Mouse (Mus musculus) right cerebral cortex, adult 2 months (tissue): ENCODE results near the gene Ccdc38.

Experiments
- DNase-seq, 2 experiments: peaks; one replicate each; pipeline ENCODE4 v3.0.0; 2021 to 2022; ENCODE audit warnings: low spot score in 2 of 2

The Ccdc38 gene

DNA sequence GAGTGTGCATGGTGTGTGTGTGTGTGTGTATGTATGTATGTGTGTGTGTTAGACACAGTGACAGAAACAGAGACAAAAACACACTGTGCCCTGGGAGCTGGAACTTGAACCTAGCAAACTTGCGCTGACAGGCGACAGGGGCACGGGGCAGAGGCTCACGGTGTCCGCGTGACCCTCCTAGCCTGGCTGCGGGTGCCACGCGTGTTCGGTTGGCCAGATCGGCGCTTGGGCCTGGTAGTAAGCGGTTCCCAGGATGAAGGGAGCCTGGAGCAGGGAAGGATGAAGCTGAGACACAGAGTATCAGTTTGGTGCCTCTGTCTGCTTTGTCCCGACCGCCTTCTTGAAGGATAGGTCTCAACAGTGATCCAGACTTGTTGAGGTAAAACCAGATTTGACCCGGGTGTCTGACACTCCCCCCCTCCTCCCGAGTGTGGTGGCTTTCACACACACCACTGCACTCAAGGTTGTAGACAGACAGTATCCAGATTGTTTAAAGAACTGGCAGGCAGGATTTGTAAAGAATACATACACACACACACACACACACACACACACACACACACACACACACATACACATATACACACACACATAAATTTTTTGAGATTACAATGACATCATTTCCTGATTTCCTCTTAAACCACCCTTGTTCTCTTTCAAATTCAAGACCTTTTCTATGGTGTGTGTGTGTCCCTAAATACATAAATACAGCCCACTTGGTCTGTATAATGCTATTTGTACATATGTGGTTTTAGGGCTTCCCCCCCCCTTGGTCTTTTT is at the start of gene Ccdc38:
Gene Ccdc38, plus strand, starts transcription at position 202 of the 780 bp plus-strand sequence.
- DNase-seq = no peak

DNA sequence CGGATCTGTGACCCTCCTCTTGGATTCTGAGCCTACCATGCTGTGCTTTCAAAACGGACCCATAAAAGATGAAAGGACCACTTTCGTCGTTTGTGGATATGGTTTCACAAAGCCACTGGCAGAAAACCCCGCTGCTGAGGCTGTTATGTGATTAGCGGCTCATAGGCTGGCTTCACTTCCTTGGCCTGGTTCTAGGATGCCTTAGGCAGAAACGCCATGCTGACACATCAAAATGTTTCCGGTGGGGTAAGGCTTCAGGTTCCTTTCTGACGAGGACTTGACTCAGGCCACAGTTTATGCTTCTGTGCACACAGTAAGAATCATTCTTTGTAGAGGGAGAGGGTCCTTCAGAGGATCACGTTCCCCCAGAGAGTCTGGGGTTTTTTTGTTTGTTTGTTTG is 39.6 kb upstream of the Ccdc38 start:
- no peak for DNase-seq

- DNase-seq = no peak
These were observed 39.1 kb upstream of the Ccdc38 start for GRCm38 (mm10) chr10:93501346-93501745.

DNA sequence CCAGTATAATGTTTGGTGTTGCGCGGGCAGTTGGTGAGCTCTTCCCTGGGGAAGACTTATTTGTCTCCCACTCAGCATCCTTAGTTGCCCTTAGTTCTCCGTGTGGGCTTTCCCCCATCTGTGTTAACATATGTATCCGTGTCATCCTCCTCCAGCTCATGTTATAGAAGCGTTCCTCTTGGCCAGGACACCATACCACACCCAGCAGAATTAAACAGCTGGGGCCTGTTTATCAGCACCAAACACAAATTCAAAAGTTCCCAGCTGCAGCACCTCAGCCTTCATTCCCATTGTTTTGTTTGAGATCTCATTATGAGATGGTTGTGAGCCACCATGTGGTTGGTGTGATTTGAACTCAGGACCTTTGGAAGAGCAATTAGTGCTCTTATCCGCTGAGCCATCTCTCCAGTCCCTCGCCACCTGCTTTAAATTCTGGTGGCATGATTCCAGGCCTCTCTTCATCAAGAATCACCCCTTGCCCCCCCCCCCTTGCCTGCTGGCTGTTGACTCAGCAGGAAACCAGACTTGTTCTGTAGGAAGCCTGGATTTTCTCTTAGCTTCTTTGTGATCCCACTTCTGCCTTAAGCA is 32.0 kb upstream of the Ccdc38 start:
- DNase-seq = no peak

- no peak for DNase-seq
These were observed 30.8 kb upstream of the Ccdc38 start for GRCm38 (mm10) chr10:93509532-93510153.

DNA sequence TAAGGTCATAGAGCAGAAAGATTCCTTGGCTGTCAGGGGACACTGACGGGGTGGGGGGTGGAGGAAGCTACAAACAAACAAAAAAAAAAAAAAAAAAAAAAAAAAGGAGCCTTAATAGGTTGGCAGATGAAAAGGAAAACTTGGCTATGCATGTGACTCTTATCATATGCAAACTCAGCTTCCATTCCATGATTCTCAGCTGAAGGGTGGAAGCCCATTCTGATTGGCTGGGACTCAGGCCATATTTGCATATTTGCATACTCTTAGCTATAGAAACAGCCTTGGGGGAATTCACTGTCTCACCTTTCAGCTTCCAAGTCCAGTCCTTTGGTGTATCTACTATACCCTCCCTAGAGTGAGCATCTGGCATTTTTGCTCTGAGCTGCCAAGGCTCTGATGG is 25.0 kb upstream of the Ccdc38 start:
- no peak for DNase-seq

DNA sequence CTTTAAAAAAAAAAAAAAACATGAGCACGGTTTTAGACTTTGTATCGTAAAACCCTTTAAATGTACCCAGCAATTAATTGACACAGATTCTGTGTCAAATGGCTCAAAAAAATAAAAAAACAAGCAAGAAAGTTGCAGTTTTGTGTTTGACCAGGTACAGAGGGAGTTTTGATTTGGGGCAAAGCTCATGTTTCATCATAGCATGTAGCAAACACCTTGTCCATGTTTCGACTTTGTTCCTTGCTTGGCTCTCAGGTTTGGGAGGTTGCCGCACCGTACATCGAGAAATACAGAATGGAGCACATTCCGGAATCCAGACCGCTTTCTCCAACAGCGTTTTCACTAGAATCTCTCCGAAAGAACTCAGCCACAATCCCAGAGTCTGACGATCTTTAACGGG is 24.5 kb upstream of the Ccdc38 start:
- DNase-seq = no peak

GRCm38 (mm10) chr10:93517754-93518153 is 22.7 kb upstream of the Ccdc38 start:
- no peak for DNase-seq

DNA sequence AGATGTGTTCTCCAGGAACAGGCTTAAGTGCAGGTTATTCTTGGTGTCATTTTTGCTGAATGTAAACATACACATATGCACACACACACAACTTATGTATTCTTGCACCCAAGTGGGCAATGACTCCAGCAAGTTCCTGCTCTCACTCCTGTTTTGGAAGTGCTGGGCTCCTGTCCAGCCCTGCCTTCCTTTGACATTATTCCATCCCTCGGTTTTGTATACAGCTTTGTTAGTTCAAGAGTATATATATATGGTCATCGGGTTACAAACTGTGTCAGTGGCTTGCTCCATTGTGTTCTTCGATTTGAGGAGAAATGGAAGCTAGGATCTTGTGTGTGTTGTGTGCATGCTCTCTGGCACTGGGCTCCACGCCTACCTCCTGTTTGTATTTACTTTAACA is 22.2 kb upstream of the Ccdc38 start:
- no peak for DNase-seq

- DNase-seq = no peak
These were observed 21.8 kb upstream of the Ccdc38 start for GRCm38 (mm10) chr10:93518620-93519019.

DNA sequence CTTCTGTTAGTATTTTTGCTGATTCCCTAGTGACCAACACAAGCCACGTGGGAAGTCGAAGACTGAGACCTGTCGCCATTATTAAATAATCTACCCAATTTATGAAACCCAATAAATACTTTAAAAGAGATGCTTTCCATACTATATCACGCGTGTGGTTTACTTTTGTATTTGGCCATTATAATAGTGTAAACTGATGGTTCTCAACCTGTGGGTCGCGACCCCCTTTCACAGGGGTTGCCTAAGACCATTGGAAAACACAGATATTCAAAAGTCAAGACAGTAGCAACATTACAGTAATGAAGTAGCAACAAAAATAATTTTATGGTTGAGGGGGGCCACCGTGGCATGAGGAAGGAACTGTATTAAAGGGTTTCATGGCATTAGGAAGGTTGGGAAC is 21.3 kb upstream of the Ccdc38 start:
- no peak for DNase-seq

- DNase-seq = no peak
These were observed 20.7 kb upstream of the Ccdc38 start for GRCm38 (mm10) chr10:93519756-93520155.

DNA sequence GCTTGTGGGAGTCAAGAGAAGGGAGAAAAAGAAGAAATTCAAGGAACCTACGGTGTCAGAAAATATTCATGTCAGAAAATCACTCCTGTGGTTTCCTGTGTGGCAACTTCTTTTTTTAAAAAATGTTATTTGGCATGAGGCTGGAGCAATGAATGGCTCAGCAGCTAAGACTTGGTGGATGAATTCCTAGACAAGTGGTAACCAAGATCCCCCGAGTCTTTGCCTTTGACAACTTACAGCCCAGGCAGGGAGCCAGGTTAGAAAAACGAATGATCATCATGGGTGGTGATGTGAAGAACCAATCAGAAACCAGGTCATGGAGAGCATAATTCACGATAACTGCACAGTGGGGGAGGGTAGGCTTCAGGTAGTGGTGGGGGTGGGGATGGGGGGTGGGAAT is 19.4 kb upstream of the Ccdc38 start:
- no peak for DNase-seq

GRCm38 (mm10) chr10:93525329-93525728 is 15.1 kb upstream of the Ccdc38 start:
- DNase-seq = no peak

- no peak for DNase-seq
These were observed 2.1 kb upstream of the Ccdc38 start for GRCm38 (mm10) chr10:93538287-93538686.

GRCm38 (mm10) chr10:93538818-93539217 is 1.6 kb upstream of the Ccdc38 start:
- no peak for DNase-seq

DNA sequence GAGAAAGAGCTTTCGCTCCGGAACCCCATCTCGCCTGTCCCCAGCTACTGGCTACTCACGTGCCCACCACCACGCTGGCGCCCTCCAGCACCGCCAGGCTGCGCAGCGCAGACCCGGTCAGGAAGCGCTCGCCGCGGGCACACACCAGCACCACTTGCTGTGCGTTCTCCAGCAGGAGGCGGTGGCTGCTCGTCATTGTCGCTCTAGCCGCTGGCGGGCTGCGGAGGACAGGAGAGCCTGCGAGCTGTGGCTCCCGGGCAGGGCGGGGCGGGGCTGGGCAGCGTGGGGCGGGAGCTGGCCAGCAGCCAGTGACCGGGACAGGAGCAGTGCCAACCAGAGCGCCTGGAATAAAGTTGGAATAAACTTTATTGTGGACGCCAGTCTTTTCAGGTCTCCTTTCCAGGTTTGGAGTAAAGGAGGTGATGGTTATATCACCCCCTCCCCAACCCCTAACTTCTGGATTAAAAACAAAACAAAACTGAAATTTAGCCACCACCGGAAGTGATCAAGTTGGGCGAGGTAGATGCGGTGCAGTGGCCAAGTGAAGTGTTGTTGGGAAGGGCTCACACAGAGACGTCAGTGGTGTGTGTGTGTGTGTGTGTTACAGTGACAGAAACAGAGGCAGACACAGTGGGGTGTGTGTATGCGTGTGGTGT is 529 bp upstream of the Ccdc38 start, which contains the start of gene Amdhd1:
Gene Amdhd1, minus strand, starts transcription at position 259 of the 656 bp plus-strand sequence.
- peak; percentile 46 to 52 for DNase-seq

GRCm38 (mm10) chr10:93541585-93541984 is 1.2 kb downstream of the Ccdc38 start:
- DNase-seq = no peak

- DNase-seq = no peak
These were observed 1.9 kb downstream of the Ccdc38 start for GRCm38 (mm10) chr10:93542356-93542755.

- DNase-seq = no peak
These were observed 2.7 kb downstream of the Ccdc38 start for GRCm38 (mm10) chr10:93543176-93543575.

- no peak for DNase-seq
These were observed 3.7 kb downstream of the Ccdc38 start for GRCm38 (mm10) chr10:93544172-93544571.

DNA sequence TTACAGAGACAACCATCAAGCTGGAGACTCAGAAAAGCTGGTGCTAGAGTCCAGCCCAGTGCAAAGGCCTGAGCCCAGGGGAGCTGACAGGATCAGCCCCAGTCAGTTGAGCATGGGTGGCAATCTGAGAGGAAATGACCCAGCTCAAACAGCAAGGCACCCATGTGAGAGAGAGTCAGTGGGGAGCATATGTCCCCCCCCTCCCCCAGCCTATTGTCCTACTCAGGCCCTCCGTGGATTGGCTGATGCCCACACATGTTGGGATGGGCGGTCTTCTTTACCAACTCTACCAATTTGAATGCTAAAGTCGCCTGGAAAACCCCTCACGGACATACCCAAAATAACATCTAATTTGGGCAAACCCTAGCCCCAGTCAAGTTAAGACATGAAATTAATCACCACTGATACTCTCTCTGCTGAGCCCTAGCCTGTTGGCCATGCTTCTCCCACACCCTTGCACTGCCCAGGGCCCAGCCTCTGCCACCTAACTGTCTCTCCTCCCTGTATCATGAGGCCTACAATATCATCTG is 7.4 kb downstream of the Ccdc38 start:
- no peak for DNase-seq
